Mouse (Mus musculus) pancreas, adult 10 weeks (tissue): ENCODE measurements around the gene Gm10486. TPM values are rescaled to one million over a fixed set of nuclear protein-coding genes. Genes with fewer than 3 reads are reported as not detected.

Experiments
- polyA plus RNA-seq: library from polyadenylated mRNA; stranded (reverse); fragments of 350-450 nt; fragmentation: Illumina TruSeq; extraction: RNeasy Lipid Tissue Mini Kit (QIAGEN cat#74804); gene quantifications from one replicate; pipeline ENCODE4 v1.2.3, GENCODE M21; 2015; ENCODE audit warnings: low read depth, low replicate concordance; ENCODE audit not compliant: insufficient read depth

Gene Gm10486
- polyA plus RNA-seq = not detected

GRCm38 (mm10) chrX:35067084-35067483, at the start of gene Gm10486:
TSS of gene Gm10486 (plus strand) at chrX:35067384.

